Mouse (Mus musculus): ENCODE measurements around the gene Pnkp.

GRCm38 (mm10) chr7:44868465-44868864 is 11.5 kb downstream of the Pnkp start:
- no peak for TF ChIP-seq POLR2A (IDR thresholded peaks at IDR 0.05; ENCODE audit: extremely low read depth, insufficient read depth, low read length)
- TF ChIP-seq CTCF (IDR thresholded peaks at IDR 0.05; ENCODE audit: low read depth, low read length) = no peak
